Mouse (Mus musculus) gastrocnemius, postnatal 10 days (tissue): ENCODE results near the gene Mitf. TPM values are rescaled to one million over a fixed set of nuclear protein-coding genes. Genes with fewer than 3 reads are reported as not detected.

Experiments
- DNase-seq: peaks from one replicate; pipeline ENCODE4 v3.0.0; 2021; ENCODE audit warnings: mixed read lengths
- total RNA-seq, 2 experiments: library from RNA; stranded (reverse); gene quantifications; 2 replicates each; pipeline ENCODE4 v1.2.3; 2021

Mitf gene
- total RNA-seq, 2 experiments from 2014 or later = 5.4 to 5.8 TPM

DNA sequence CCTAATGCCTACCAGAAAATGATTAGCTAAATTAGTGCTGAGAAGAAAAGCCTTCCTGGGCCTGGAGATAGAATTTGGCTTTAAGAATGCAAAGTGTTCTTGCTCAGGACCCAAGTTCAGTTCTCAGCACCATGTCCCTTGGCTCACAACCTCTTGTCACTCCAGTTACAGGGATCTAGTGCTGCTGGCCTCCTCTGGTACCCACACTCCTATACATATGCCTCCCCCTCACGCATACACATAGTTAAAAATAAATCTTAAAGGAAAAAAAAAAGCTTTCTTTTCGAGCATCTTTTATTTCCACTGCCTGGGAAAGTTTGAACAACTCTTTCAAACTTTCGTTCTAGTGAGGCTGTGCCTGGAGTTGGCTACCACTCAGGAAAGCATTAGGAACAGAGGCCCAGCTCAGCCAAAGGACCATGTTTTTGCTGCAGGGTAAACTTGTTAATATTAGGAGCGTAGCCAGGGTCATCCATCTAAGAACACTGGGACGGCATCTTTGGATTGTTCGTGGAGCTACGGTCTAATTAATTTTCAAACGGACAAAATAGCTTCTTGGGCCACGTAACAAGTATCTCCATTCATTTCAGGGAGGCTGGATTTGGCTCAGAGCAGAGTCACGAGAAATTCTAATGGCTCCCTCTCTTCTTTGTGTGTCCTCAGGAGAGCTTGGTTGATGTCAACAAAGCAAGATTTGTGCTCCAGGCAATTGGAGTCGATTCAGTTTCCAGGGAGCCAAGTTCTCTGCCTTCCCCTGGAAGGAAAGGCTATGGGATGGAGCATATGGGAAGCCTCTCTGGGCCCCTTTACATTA, 239.7 kb downstream of the Mitf start:
- DNase-seq = no peak

- DNase-seq = no peak
Measured at GRCm38 (mm10) chr6:98047741-98048140, 240.9 kb downstream of the Mitf start.

- DNase-seq = no peak
Measured at GRCm38 (mm10) chr6:98048671-98049438, 242.0 kb downstream of the Mitf start.

DNA sequence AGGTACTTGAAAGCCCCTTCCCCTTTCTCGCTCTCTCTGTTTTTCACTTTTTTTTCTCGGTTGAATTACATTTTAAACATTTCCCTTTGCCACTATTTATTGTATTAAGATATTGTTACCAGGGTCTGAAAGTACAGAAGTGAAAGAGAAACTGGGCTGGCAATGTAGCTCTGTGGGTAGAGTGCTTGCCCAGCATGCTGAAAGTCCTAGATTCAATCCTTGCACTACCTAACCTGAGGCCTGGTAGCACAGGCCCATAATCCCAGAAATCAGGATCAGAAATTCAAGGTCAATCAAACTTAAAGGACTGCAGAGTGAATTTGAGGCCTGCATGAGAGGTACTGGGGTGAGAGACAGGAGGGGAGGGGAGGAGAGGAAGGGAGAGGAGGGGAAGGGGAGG, 242.7 kb downstream of the Mitf start:
- no peak for DNase-seq

GRCm38 (mm10) chr6:98061878-98062277, 255.0 kb downstream of the Mitf start:
- DNase-seq = no peak

- DNase-seq = no peak
Measured at GRCm38 (mm10) chr6:98064926-98065325, 258.1 kb downstream of the Mitf start.

- no peak for DNase-seq
Measured at GRCm38 (mm10) chr6:98066420-98066819, 259.6 kb downstream of the Mitf start.

Other genes starting within 250 kb of the Mitf start
- 10 to 100 TPM; 20.2 to 25.4 TPM for gene Frmd4b, start 189.5 kb upstream of the Mitf start, total RNA-seq